Mouse (Mus musculus) layer of hippocampus, postnatal 25 days (tissue): Measurements from ENCODE around the gene Pom121. TPM values are rescaled to one million over a fixed set of nuclear protein-coding genes. Genes with fewer than 3 reads are reported as not detected.

Source experiments
- DNase-seq, 2 experiments: peaks; one replicate each; pipeline ENCODE4 v3.0.0; 2022; ENCODE audit warnings: mixed read lengths in 2 of 2, low spot score in 1 of 2; ENCODE audit errors: extremely low spot score in 1 of 2
- total RNA-seq, 2 experiments: library from RNA; stranded (reverse); gene quantifications; 2 replicates each; pipeline ENCODE4 v1.2.3; 2021

Pom121 gene
- 10 to 100 TPM; 48.9 to 51.7 TPM for total RNA-seq

DNA sequence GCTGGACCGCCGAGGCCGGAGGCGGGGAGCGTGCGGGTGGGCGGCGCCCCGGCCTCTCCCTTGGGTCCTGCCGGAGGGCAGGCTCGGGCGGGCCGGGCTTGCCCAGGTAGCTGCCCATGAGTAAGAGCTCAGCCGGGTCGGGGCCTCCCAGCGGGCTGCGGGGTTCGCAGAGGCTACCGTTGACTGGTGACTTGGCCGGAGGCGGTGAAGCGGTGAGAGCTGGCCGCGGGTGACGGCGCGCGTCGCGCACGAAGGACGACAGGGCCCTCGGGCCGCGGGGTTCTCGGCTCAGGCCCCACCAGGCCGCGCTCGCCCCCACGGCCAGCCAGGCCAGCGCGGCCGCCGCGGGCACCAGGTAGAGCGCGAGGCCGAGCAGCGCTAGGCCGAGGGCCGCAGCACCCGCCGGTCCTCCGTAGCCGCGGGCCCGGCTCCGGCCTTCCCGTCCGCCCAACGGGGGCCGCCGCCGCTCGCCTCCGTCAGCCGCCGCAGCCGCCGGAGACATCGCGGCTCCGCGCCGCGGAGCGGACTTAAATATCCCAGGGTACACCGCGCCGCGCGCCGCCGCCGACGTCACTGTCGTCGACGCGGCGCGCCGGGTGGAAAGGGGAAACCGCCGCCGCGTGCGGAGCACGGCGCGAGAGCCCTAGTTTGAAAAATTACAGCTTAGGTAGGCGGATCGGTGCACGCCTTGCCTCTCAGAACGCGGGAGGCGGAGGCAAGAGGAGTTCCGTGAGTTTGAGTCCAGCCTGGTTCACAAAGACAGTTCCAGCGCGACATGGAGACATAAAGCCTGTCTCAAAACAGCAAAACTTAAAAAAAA is at the start of gene Pom121:
Gene Pom121 (minus strand): TSS at position 543 of the 820 bp plus-strand sequence.
- peak; percentile 66 to 73 for DNase-seq

DNA sequence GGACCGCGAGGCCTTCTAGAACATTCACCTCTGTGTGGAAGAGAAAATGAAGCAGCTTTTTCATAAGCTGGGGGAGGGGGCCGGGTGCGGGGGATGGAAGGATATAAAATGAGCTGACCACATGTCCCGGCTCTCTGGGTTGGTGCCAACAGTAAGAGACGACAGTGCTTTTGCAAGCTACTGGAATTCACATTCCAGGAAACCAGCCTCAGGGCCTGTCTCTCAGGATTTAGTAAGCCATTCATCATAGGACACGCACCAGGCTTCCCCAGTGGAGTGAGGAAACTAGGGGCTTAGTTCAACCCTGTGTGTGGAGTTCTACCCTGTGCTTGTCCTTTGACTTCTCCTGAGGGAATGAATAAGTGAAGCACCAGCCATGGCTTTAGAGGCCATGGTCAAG is 48.1 kb upstream of the Pom121 start:
- DNase-seq = no peak

DNA sequence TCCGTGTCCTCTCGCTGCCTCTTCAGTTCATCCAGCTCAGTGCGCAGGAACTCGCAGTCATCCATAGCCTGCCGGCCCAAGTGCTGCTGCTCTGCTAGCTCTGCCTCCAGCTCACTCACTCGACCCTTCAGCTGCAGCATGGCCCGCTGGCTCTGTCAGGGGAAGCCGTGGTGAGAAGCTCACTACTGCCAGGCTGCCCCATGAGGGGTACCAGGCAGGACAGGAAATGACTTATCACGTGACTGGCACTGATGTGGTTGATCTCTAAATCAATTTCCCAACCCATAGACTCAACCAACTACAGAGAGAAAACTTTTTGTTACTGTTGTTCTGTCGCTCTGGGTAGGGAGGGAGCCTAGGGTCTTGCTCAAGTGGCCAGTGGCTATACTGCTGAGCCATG is 40.7 kb upstream of the Pom121 start:
- no peak for DNase-seq

DNA sequence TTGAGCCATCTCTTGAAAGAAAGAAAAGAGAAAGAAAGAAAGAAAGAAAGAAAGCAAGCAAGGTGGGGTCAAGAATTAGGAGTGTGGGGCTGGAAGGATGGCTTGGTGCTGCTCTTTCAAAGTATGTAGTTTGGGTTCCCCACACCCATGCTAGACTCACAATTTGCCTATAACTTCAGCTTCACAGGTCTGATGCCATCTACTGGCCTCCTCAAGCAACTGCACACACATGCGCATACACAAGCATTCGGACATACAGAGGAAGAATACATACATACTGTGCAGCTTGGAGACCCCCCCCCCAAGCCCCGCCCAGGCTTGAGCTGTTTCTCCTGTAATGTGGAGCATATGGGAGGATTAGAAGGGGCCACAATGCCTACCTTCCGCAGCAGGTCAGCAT is 39.5 kb upstream of the Pom121 start:
- DNase-seq = no peak

DNA sequence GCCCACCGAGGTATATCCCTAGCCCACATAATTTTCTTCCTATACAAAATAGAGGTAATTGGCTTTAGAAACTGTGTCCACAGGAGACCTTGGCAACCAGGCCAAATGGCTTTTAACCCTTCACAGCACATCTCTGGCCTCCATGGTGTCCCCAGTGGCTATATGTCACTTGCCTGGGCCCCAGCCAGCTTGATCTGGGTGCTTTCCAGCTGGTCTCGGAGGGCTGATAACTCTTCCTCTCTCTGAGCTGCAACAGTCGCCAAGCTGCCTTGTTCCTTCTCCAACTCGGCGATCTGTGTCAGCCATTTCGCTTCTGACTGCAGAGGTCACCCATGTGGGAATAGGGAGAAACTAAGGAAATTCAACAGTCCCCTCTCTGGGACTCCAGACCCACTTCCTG is 36.8 kb upstream of the Pom121 start:
- no peak for DNase-seq

DNA sequence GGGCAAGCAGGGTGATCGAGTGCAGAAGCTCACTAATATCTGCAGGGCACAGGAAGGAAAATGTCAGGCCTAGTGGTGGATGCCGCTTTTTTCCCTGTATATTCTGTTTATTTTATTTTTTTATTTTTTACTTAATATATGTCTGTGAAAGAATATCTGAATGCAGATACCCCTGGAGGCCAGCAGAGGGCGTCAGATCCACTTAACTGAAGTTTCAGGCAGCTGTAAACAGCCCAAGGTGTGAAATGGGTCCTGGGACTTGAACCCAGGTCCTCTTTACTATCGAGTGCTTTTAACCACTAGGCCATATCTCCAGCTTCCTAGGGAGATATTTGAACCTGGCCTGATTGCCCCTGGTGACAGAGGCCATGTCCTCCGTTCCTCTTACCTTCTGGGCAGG is 34.4 kb upstream of the Pom121 start:
- DNase-seq = no peak

DNA sequence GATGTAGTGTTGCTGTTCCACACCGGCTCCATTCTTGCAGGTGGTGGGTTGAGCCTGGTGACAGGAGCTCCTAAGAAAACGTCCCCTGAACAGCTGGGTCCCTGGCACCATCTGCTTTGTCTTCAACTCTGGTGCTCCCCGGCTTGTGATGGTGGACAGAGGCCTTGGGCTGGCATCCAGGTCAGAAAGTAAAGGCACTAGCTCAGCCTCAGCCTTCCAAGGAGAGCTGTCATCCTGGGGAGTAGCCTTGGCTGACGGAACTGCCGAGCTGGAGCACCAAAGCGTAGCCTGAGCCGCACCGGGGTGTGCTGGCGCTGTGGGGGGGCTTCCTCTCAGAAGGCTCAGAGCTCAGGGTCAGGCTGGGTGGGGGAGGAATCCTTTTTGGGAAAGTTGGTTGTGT is 15.9 kb upstream of the Pom121 start:
- DNase-seq = no peak

DNA sequence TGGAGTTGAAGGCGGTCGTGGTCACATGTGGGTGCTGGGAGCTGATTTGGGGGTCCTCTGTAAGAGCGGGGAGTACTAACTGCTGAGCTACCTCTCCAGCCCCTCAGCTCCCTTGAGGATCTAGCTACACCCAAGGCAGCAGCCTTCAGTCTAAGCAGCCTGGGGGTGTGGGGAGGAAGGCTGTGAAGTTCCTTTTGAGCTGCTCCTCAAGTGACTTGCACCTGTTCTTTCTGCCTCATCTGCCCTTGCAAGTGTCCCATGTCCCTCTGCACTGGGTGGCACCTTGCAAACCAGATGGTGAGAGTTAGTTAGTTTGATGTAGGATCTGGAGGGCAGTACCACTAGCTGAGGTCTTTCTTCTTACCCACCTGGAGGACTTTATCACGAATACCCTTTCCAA is 13.8 kb upstream of the Pom121 start:
- no peak for DNase-seq

DNA sequence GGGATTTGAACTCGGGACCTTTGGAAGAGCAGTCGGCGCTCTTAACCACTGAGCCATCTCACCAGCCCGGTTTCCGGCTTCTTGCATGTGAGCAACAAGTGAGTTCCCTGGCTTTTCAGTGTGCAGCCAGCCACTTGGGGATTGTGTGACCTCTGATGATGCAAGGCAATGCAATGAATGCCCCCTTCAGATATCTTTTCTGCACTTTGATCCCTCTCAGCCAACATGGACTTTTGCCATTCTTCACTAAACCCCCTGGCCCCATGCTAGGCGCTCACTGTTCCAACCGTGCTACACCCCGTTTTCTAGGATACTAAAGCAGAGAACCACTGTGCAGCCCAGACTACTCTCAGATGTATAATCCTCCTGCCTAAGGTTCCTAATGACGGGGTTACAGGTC is 11.1 kb upstream of the Pom121 start:
- DNase-seq = no peak

DNA sequence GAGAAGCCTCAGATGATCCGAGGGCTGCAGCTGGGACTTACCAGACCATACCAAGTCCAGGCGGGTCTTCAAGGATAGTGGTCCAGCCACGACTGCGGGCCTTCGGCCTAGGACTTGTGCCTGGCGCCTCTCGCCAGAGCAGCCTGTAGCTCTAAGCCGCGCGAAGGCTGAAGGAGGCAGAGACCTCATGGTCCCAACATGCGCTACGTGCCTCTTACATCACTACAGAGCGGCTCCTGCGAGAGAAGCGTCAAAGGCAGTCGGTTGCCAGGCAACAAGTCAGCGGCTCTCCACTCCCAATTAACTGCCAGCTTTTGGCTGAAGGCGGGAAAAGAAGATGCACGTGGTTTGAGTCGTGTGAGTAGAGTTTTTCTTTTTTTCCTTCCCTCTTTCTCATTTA is 10.3 kb upstream of the Pom121 start:
- DNase-seq = peak; percentile 27 to 29

DNA sequence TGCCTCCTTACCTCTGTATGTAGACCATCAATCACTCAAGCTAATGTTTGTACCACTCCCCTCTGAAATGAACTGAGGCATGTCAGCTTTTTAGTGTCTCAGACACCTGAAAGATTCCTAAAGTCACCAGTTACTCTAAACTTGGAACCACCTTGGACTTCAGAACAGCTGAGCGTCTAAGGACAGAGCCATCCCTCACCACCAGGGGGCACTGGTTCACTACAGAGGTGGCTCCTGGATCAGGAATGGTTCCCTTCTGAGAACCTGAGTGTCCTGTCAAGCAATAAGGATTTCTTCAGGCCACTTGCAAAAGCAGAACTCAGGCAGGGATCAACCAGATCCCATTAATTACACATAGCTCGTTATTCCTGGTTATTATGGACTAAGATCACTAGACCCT is 5.9 kb upstream of the Pom121 start:
- DNase-seq = peak; percentile 76 to 94

DNA sequence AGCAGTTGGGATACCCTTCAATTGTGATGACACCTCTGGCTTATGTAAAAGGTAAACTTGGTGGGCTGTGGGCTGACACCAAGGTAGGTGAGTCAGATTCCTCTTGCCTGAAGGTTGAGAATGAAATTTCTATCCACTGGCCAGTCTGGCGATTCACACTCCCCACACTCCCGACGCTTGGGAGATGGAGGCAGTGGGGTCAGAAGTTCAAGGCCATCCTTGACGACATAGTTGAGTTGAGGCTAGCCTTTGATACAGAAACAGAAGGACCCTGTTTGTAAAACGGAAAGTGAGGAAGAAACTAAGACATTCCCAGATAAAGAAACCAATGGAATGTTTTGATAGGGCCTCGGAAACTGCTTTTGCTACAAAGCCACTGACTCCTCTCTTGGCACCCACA is 5.0 kb upstream of the Pom121 start:
- no peak for DNase-seq

DNA sequence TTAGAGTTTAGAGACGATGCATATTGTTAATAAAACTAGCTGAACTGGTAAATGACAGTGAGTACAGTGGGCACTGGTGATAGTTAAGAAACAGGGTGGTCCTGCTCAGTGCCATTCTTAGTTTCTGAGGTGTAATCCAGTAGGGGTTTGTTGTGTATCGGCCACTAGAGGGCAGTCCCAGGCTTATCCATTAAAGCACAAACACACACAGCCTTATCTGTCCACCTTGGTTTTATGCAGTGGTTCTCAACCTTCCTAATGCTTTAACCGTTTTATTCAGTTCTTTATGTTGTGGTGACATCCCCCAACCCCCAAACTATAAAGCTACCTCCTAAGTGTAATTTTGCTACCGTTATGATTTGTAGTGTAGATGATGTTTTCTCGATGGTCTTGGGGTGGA is 1.5 kb upstream of the Pom121 start:
- DNase-seq = peak in 1 of 2 experiments; percentile 55

DNA sequence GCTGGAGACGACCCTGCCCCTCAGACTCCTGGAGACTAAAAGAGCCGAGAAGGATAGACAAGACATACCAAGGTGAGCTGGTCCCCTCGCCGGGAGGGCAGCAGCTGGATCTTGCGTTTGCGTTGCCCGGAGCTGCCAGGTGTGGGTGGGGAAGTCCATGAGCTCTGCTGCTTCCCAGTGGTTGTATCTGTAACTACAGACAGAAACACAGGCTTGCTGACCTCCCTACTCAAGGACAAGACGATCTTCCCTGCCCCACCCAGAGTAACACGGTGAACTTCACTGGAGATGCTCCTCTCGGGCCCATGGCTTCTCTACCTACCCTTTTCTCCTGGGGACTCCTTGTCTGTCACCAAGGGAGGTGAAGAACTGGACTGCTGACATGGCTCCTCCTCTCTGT is 10.6 kb downstream of the Pom121 start:
- no peak for DNase-seq

DNA sequence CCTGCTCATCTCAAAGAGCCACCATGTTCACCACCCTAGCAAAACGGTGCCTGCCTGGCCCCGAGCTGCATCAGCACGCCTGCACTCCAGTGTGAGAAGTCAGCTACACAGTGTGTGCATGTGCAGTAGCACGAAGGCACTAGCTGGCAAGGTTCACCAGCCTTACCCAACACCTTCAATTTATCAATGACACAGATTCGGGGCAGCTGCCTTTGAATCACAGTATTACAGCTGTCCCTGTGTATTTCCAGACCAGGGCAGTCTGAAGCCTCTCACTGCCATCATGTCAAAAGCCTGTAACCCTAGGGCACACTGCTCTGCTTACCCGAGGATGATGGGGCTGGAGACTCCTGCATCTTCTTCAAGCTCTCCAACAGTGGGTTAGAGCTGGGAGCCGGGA is 11.6 kb downstream of the Pom121 start:
- DNase-seq = no peak

DNA sequence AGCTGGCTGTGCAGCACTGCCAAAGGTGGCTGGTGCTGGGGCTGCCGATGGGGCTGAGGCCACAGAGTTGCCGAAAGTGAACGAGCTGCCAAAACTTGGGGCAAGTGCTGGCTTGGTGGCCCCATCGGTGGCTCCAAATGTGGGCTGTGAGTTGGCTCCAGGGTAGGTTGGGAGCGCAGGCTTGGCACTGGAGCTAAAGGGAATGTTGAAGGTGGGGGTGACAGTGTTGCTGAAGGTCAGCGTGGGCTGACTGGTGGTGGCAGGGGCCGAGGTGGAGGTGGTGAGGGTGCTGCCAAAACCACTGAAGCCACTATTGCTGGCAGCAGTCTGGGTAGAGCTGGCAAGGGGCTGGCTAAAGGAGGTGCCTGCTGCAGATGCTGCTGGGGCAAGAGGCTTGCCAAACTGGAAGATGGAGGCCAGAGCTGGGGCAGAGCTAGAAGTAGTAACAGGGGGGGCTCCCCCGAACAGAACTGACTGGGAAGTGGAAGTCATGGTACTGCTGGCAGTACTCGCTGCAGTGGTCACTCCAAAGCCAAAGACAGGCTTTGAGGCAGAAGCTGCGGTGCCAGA is 12.9 kb downstream of the Pom121 start:
- DNase-seq = no peak

DNA sequence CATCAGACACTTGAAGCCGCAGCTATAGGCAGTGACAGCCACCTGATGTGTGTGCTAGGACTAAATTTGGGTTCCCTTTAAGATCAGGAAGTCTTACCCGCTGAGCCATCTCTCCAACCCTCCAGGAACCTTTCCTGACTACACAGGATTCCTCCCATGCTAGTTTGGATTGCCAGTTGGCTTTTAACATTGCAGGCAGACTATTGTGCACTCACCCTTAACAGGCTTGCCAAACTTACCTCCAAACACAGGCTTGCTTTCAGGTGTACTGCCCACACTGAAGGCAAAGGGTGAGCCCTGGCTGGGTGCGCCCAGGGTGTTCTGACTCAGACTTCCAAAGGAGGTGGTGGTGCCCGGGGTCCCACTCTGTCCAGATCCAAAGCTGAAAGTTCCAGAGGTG is 13.7 kb downstream of the Pom121 start:
- no peak for DNase-seq

DNA sequence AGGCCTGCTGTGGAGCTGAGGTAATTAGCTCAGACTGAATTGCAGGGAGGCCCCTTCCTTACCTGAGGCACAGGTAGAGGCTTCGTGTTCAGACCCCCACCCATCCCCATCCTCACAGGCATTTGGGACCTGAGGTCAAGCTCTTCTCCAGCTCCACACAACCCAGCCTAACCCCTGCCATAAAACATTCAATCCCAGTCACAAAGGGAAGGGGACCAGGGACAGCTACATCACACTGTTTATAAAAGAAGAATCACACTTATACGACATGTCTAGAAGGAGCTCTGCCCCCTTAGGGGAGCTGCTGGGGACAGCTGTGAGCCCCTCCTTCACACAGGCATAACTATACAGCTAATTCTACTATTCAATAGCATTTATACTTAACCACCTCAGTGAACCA is 18.0 kb downstream of the Pom121 start:
- no peak for DNase-seq

DNA sequence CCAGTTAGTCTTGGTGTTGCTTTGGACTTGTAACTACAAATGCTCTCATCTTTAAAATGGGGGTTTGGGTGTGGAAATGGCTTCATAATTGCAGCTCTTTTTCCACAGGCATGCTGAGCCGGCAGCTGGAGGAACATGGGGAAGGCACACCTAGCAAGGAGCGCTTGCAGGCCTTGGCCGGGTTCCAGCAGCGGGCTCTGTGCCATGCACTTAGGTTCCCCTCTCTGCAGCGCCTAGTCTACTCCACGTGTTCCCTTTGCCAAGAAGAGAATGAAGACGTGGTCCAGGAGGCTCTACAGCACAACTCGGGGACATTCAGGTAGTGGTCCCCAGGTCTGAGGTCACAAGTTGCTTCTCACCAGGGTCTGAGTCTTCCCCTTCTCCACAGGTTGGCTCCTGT is 19.2 kb downstream of the Pom121 start:
- DNase-seq = no peak

DNA sequence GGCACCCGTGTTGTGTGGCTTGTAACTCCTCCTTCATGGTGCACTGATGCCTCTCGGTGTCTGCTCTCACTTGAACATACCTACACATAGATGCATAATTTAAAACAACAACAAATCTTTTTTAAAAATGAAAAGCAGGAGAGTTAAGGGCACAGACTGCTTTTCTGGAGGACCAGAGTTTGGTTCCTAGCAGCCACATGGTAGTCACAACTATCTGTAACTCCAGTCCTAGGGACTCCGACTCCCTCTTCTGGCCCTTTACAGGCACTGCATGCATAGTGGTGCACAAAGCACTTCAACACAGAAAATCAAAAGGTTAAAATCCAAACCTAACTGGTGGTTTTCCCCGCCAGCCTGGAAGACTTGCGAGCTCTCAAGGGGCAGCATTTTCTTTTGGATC is 20.7 kb downstream of the Pom121 start:
- DNase-seq = no peak

DNA sequence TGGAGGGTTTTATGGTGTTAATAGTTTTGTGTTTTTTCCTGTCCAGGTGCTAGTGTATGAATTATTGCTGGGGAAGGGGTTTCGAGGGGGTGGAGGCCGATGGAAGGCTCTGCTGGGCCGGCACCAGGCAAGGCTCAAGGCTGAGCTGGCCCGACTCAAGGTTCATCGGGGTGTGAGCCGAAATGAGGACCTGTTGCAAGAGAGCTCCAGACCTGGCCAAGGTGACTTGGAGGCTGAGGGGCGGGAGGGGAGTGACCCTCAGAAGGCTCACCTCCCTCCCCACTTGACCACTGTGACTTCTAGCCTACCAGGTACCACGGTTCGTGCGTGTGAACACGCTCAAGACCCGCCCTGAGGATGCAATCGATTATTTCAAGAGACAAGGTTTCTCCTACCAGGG is 23.2 kb downstream of the Pom121 start:
- no peak for DNase-seq
